Mouse (Mus musculus) forebrain, embryonic 12.5 days (tissue): ENCODE data around the gene Zfp385a. TPM values are rescaled to one million over a fixed set of nuclear protein-coding genes. Genes with fewer than 3 reads are reported as not detected.
A peak's percentile ranks its signal among the peaks of the same experiment; 100 is the strongest.

Experiments used
- ATAC-seq: fragments of 200-750 bp; cut with Nextera tagmentation; 2 replicates; pipeline ENCODE4 v1.8.0; 2017; ENCODE audit warnings: moderate TSS enrichment; ENCODE audit not compliant: low FRiP score
- H3K27ac ChIP-seq: fragments of 300-500 bp; sonication (generic); 2 replicates; pipeline ENCODE4 v1.5.1; 2016; ENCODE audit warnings: mild to moderate bottlenecking
- H3K27me3 ChIP-seq: fragments of 300-500 bp; sonication (generic); 2 replicates; pipeline ENCODE4 v1.6.1; 2016; ENCODE audit warnings: mild to moderate bottlenecking
- H3K36me3 ChIP-seq: fragments of 300-500 bp; sonication (generic); replicated peaks from 2 replicates; pipeline ENCODE4 v1.6.1; 2016; ENCODE audit warnings: mild to moderate bottlenecking
- H3K4me1 ChIP-seq: fragments of 300-500 bp; sonication (generic); 2 replicates; pipeline ENCODE4 v1.6.1; 2016
- H3K4me2 ChIP-seq: fragments of 300-500 bp; sonication (generic); 2 replicates; pipeline ENCODE4 v1.6.1; 2016; ENCODE audit warnings: mild to moderate bottlenecking, moderate library complexity
- H3K4me3 ChIP-seq: fragments of 300-500 bp; sonication (generic); replicated peaks from 2 replicates; pipeline ENCODE4 v1.5.1; 2016; ENCODE audit warnings: mild to moderate bottlenecking
- H3K9ac ChIP-seq: fragments of 300-500 bp; sonication (generic); 2 replicates; pipeline ENCODE4 v1.6.1; 2016; ENCODE audit warnings: mild to moderate bottlenecking
- H3K9me3 ChIP-seq: fragments of 300-500 bp; sonication (generic); 2 replicates; pipeline ENCODE4 v1.6.1; 2016
- WGBS: fragments of 180-500 bp; shearing (Covaris S2); methylation state at CpG from one replicate; pipeline ENCODE4 v1.1.7; 2016; 5-methylcytosine and 5-hydroxymethylcytosine counted together
- polyA plus RNA-seq: library from polyadenylated mRNA; unstranded; fragments of >200 nt; fragmentation: Nextera tagmentation; extraction: Ambion mirVana; gene quantifications from 2 replicates; pipeline ENCODE4 v1.2.1, GENCODE M21; 2016

The Zfp385a gene
- polyA plus RNA-seq, 1 experiment from 2014 or later, result 16.1 TPM

GRCm38 (mm10) chr15:103313495-103314095 is 26.3 kb downstream of the Zfp385a start:
- H3K9ac ChIP-seq, result no peak overlapping the region
- peak overlapping the region; percentile 33; the same call in 1 of the 2 replicates for H3K27ac ChIP-seq
- WGBS, result 18% methylated on average over 18 of the region's 18 CpGs

GRCm38 (mm10) chr15:103310365-103310910 is 29.5 kb downstream of the Zfp385a start, which contains the start of gene Gpr84:
TSS of gene Gpr84 (minus strand) at chr15:103310612.
- 84% methylated on average over 6 of the region's 6 CpGs for WGBS
- Histone ChIP-seq H3K36me3 (peaks cover 1% of the 10 kb centered on the region; the same call in 1 of the 2 replicates), H3K4me2 (no peak within 1 kb of the TSS), H3K9ac (no peak within 1 kb of the TSS), H3K4me1 (peaks cover 51% of the 10 kb centered on the region), H3K4me3 (no peak within 1 kb of the TSS), H3K27me3 (peaks cover 31% of the 10 kb centered on the region), H3K27ac (no peak within 1 kb of the TSS), H3K9me3 (no peaks in the 10 kb centered on the region)
- no peak for ATAC-seq

More at GRCm38 (mm10) chr15:103313495-103314095, 26.3 kb downstream of the Zfp385a start:
- no peak overlapping the region for H3K4me3 ChIP-seq
- H3K4me2 ChIP-seq, result peak overlapping the region; percentile 57
- H3K36me3 ChIP-seq, result peaks cover 31% of the 10 kb centered on the region
- H3K4me1 ChIP-seq, result peaks cover 34% of the 10 kb centered on the region
- peaks cover 23% of the 10 kb centered on the region for H3K27me3 ChIP-seq
- ATAC-seq, result no peak
- no peaks in the 10 kb centered on the region for H3K9me3 ChIP-seq

GRCm38 (mm10) chr15:103308876-103309580 is 30.9 kb downstream of the Zfp385a start:
- H3K9ac ChIP-seq, result 0 out of 2 replicates have a peak overlapping the region, but pooled peaks have one; percentile 33
- no peaks in the 10 kb centered on the region for H3K36me3 ChIP-seq
- H3K4me2 ChIP-seq, result 0 out of 2 replicates have a peak overlapping the region, but pooled peaks have one; percentile 0
- H3K4me3 ChIP-seq, result no peak overlapping the region
- no peak overlapping the region for H3K27ac ChIP-seq
- H3K9me3 ChIP-seq, result no peaks in the 10 kb centered on the region
- H3K27me3 ChIP-seq, result peaks cover 28% of the 10 kb centered on the region
- ATAC-seq, result no peak
- peaks cover 45% of the 10 kb centered on the region for H3K4me1 ChIP-seq
- 65% methylated on average over 26 of the region's 26 CpGs for WGBS

- H3K4me1 ChIP-seq, result peaks cover 45% of the 10 kb centered on the region
- no peaks in the 10 kb centered on the region for H3K9me3 ChIP-seq
- peaks cover 25% of the 10 kb centered on the region for H3K27me3 ChIP-seq
- 0 out of 2 replicates have a peak overlapping the region, but pooled peaks have one; percentile 0 for H3K4me2 ChIP-seq
- ATAC-seq, result no peak
- H3K9ac ChIP-seq, result 0 out of 2 replicates have a peak overlapping the region, but pooled peaks have one; percentile 33
- WGBS, result 50% methylated on average over 28 of the region's 28 CpGs
- H3K36me3 ChIP-seq, result no peaks in the 10 kb centered on the region
- H3K27ac ChIP-seq, result no peak overlapping the region
- no peak overlapping the region for H3K4me3 ChIP-seq
Observed at GRCm38 (mm10) chr15:103308056-103308875, 31.6 kb downstream of the Zfp385a start.

- peaks cover 52% of the 10 kb centered on the region for H3K4me1 ChIP-seq
Observed at GRCm38 (mm10) chr15:103307125-103307524, 32.8 kb downstream of the Zfp385a start.

GRCm38 (mm10) chr15:103305792-103306645 is 33.9 kb downstream of the Zfp385a start:
- H3K4me1 ChIP-seq, result peaks cover 63% of the 10 kb centered on the region
- H3K9ac ChIP-seq, result peak overlapping the region; percentile 65
- no peak for ATAC-seq
- H3K36me3 ChIP-seq, result no peaks in the 10 kb centered on the region
- no peaks in the 10 kb centered on the region for H3K9me3 ChIP-seq
- WGBS, result 38% methylated on average over 8 of the region's 8 CpGs
- peak overlapping the region; percentile 73 for H3K4me2 ChIP-seq
- H3K27ac ChIP-seq, result peak overlapping the region; percentile 98
- peak overlapping the region; percentile 44 for H3K4me3 ChIP-seq
- H3K27me3 ChIP-seq, result peaks cover 25% of the 10 kb centered on the region

More at GRCm38 (mm10) chr15:103307125-103307524, 32.8 kb downstream of the Zfp385a start:
- WGBS, result 1% methylated on average over 7 of the region's 7 CpGs
- peak overlapping the region; percentile 66 for H3K27ac ChIP-seq
- H3K9ac ChIP-seq, result no peak overlapping the region
- peaks cover 25% of the 10 kb centered on the region for H3K27me3 ChIP-seq
- ATAC-seq, result no peak
- H3K4me3 ChIP-seq, result no peak overlapping the region
- H3K9me3 ChIP-seq, result no peaks in the 10 kb centered on the region
- no peaks in the 10 kb centered on the region for H3K36me3 ChIP-seq
- H3K4me2 ChIP-seq, result peak overlapping the region; percentile 4; the same call in 1 of the 2 replicates

GRCm38 (mm10) chr15:103305070-103305678 is 34.7 kb downstream of the Zfp385a start:
- Histone ChIP-seq H3K9me3 (no peaks in the 10 kb centered on the region), H3K27me3 (peaks cover 23% of the 10 kb centered on the region), H3K4me2 (peak overlapping the region; percentile 73), H3K36me3 (no peaks in the 10 kb centered on the region), H3K27ac (peak overlapping the region; percentile 99), H3K4me3 (peak overlapping the region; percentile 44), H3K4me1 (peaks cover 72% of the 10 kb centered on the region), H3K9ac (peak overlapping the region; percentile 81)
- WGBS, result under 1% methylated on average over 69 of the region's 71 CpGs
- peak; percentile 94 for ATAC-seq

GRCm38 (mm10) chr15:103304616-103304969 is 35.3 kb downstream of the Zfp385a start:
- WGBS, result 2% methylated on average over 9 of the region's 9 CpGs
- peaks cover 18% of the 10 kb centered on the region for H3K27me3 ChIP-seq
- peaks cover 77% of the 10 kb centered on the region for H3K4me1 ChIP-seq
- H3K36me3 ChIP-seq, result no peaks in the 10 kb centered on the region
- H3K9ac ChIP-seq, result peak overlapping the region; percentile 81
- peak overlapping the region; percentile 73 for H3K4me2 ChIP-seq
- peak overlapping the region; percentile 99 for H3K27ac ChIP-seq
- H3K9me3 ChIP-seq, result no peaks in the 10 kb centered on the region
- ATAC-seq, result peak; percentile 4
- H3K4me3 ChIP-seq, result peak overlapping the region; percentile 44

GRCm38 (mm10) chr15:103303916-103304615 is 35.8 kb downstream of the Zfp385a start:
- Histone ChIP-seq H3K9ac (peak overlapping the region; percentile 81), H3K36me3 (no peaks in the 10 kb centered on the region), H3K27ac (peak overlapping the region; percentile 99), H3K27me3 (peaks cover 13% of the 10 kb centered on the region), H3K4me2 (peak overlapping the region; percentile 73), H3K4me1 (peaks cover 82% of the 10 kb centered on the region), H3K4me3 (peak overlapping the region; percentile 44), H3K9me3 (no peaks in the 10 kb centered on the region)
- 13% methylated on average over 8 of the region's 8 CpGs for WGBS
- no peak for ATAC-seq

GRCm38 (mm10) chr15:103302341-103303021 is 37.4 kb downstream of the Zfp385a start:
- WGBS, result 50% methylated on average over 6 of the region's 6 CpGs
- no peak for ATAC-seq
- no peaks in the 10 kb centered on the region for H3K9me3 ChIP-seq
- peak overlapping the region; percentile 99 for H3K27ac ChIP-seq
- 0 out of 2 replicates have a peak overlapping the region, but pooled peaks have one; percentile 48 for H3K9ac ChIP-seq
- no peak overlapping the region for H3K4me2 ChIP-seq
- H3K36me3 ChIP-seq, result peaks cover 6% of the 10 kb centered on the region; the same call in 1 of the 2 replicates
- H3K27me3 ChIP-seq, result no peaks in the 10 kb centered on the region
- no peak overlapping the region for H3K4me3 ChIP-seq
- peaks cover 90% of the 10 kb centered on the region for H3K4me1 ChIP-seq
